Comparison of ENCODE assay signal across 10 mouse cellular contexts in genomic region chr11:53524905-53525304, GRCm38 (mm10). TPM values are rescaled to one million over a fixed set of nuclear protein-coding genes. Genes with fewer than 3 reads are reported as not detected.
DNase-seq lines count a peak whose midpoint lies in the region; ATAC-seq and TF ChIP-seq lines count a peak whose summit lies in the region.
"Had no signal": no experiment of that assay in that cellular context is flagged by ENCODE, and none has a peak within 500 bp of the region (broad histone marks: within the 10 kb centered on the region; RNA-seq: fewer than 3 reads in every experiment).

No protein-coding gene starts in this region.

- peaks cover 42% of the 10 kb centered on the region for H3K27me3 ChIP-seq in hindbrain, embryonic 10.5 days (ENCODE audit: insufficient read depth, poor library complexity, severe bottlenecking)
- peaks cover 4% of the 10 kb centered on the region; the same call in 1 of the 2 replicates for H3K27me3 ChIP-seq in hindbrain, embryonic 12.5 days
- no peaks in the 10 kb centered on the region for H3K27me3 ChIP-seq in G1E (ENCODE audit: insufficient read depth, low read length)
- H3K27me3 ChIP-seq in liver, postnatal 0 days (ENCODE audit: insufficient read depth, low read length) = no peaks in the 10 kb centered on the region

- H3K4me1 ChIP-seq in hindbrain, embryonic 10.5 days (replicated peaks) = peaks cover 77% of the 10 kb centered on the region
- peaks cover 41% of the 10 kb centered on the region for H3K4me1 ChIP-seq in hindbrain, embryonic 12.5 days
- peaks cover 89% of the 10 kb centered on the region for H3K4me1 ChIP-seq in G1E (ENCODE audit: insufficient read depth, low read depth, low read length)
- H3K4me1 ChIP-seq in liver, postnatal 0 days (ENCODE audit: insufficient read depth) = peaks cover 16% of the 10 kb centered on the region

- H3K9me3 ChIP-seq in hindbrain, embryonic 10.5 days = no peaks in the 10 kb centered on the region
- no peaks in the 10 kb centered on the region for H3K9me3 ChIP-seq in hindbrain, embryonic 12.5 days (replicated peaks)
- no peaks in the 10 kb centered on the region for H3K9me3 ChIP-seq in G1E (replicated peaks)
- no peaks in the 10 kb centered on the region for H3K9me3 ChIP-seq in liver, postnatal 0 days (ENCODE audit: low read length)

- no peak overlapping the region for H3K9ac ChIP-seq in hindbrain, embryonic 12.5 days
- no peak overlapping the region for H3K9ac ChIP-seq in liver, postnatal 0 days (replicated peaks)

- TF ChIP-seq CTCF in G1E (IDR thresholded peaks at IDR 0.05; ENCODE audit: low read depth, low read length) = peak; percentile 72
- peak; percentile 72 for TF ChIP-seq CTCF in liver, postnatal 0 days (IDR thresholded peaks at IDR 0.05; ENCODE audit: low read depth)

- no peak overlapping the region for H3K4me2 ChIP-seq in hindbrain, embryonic 12.5 days (replicated peaks)
- no peak overlapping the region for H3K4me2 ChIP-seq in liver, postnatal 0 days (ENCODE audit: low read depth, low read length)

- 72% methylated on average over 6 of the region's 6 CpGs for WGBS in hindbrain, embryonic 10.5 days
- WGBS in hindbrain, embryonic 12.5 days = 68% methylated on average over 6 of the region's 6 CpGs
- WGBS in liver, postnatal 0 days (ENCODE audit: insufficient replicate concordance) = 73% methylated on average over 6 of the region's 6 CpGs

- no peak overlapping the region for H3K4me3 ChIP-seq in hindbrain, embryonic 10.5 days
- no peak overlapping the region for H3K4me3 ChIP-seq in hindbrain, embryonic 12.5 days
- no peak overlapping the region for H3K4me3 ChIP-seq in G1E (ENCODE audit: low read depth, low read length)
- no peak overlapping the region for H3K4me3 ChIP-seq in liver, postnatal 0 days (ENCODE audit: low read depth, low read length)

- H3K27ac ChIP-seq in hindbrain, embryonic 10.5 days = 0 out of 2 replicates have a peak overlapping the region, but pooled peaks have one; percentile 18
- no peak overlapping the region for H3K27ac ChIP-seq in hindbrain, embryonic 12.5 days
- H3K27ac ChIP-seq in liver, postnatal 0 days (ENCODE audit: low read depth) = no peak overlapping the region
- H3K27ac ChIP-seq: macrophage had no signal

- TF ChIP-seq EP300 in liver, postnatal 0 days (IDR thresholded peaks at IDR 0.05; ENCODE audit: low read depth) = no peak

- H3K36me3 ChIP-seq in hindbrain, embryonic 10.5 days = no peaks in the 10 kb centered on the region
- H3K36me3 ChIP-seq in hindbrain, embryonic 12.5 days = no peaks in the 10 kb centered on the region
- peaks cover 80% of the 10 kb centered on the region for H3K36me3 ChIP-seq in G1E (replicated peaks)
- no peaks in the 10 kb centered on the region for H3K36me3 ChIP-seq in liver, postnatal 0 days (replicated peaks; ENCODE audit: insufficient read depth, low read length)

- DNase-seq in CD4-positive, CD25-positive, alpha-beta regulatory T cell, adult 2 months (ENCODE audit: low read depth, low spot score) = peak; percentile 58
- DNase-seq in hindbrain, embryonic 10.5 days (ENCODE audit: low spot score) = no peak
- no peak for DNase-seq in G1E (ENCODE audit: low spot score)
- peak; percentile 59 for DNase-seq in liver, postnatal 0 days
- no peak for DNase-seq in left cerebral cortex, adult 18-20 months (ENCODE audit: low spot score in 2 of 2)
- no peak for DNase-seq in ovary, adult 18-20 months (ENCODE audit: low spot score)

- no peak for ATAC-seq in CD4-positive, CD25-positive, alpha-beta regulatory T cell, adult 4 months
- no peak for ATAC-seq in hindbrain, embryonic 12.5 days (ENCODE audit: low FRiP score)
- ATAC-seq in G1E (ENCODE audit: extremely low read depth, insufficient number of reproducible peaks, low FRiP score, poor library complexity, severe bottlenecking) = no peak
- ATAC-seq in liver, postnatal 0 days = no peak

RNA-seq across cellular contexts. Expression of gene Sept8, which starts 5.8 kb away (rescaled TPM):
- polyA plus RNA-seq in CD4-positive, CD25-positive, alpha-beta regulatory T cell, adult 4 months (2017; shearing (Covaris generic)) = 1 to 10 TPM in 1 of 2 experiments, under 1 TPM in 1; 0.95 to 1.0 TPM
- 14.8 and 15.6 TPM in 2 replicates for polyA plus RNA-seq in hindbrain, embryonic 10.5 days (2016; fragmentation: Nextera tagmentation; extraction: Ambion mirVana)
- 24.2 and 28.1 TPM in 2 replicates for polyA plus RNA-seq in hindbrain, embryonic 12.5 days (2016; fragmentation: Nextera tagmentation; extraction: Ambion mirVana)
- total RNA-seq in G1E (2014; fragmentation: Nextera tagmentation) (186 and 202 TPM in 2 replicates), G1E (2017) (156 and 172 TPM in 2 replicates)
- polyA plus RNA-seq in G1E (2012) = 124 and 136 TPM in 2 replicates
- polyA plus RNA-seq in liver, postnatal 0 days (2015; fragmentation: Nextera tagmentation; extraction: Ambion mirVana) = 6.2 and 7.2 TPM in 2 replicates
- total RNA-seq in left cerebral cortex, adult 18-20 months (2021) = 100 to 1,000 TPM; 288 to 309 TPM

RNA-seq across cellular contexts. Expression of gene Kif3a, which starts 42.3 kb away (rescaled TPM):
- 1 to 10 TPM; 8.1 to 8.7 TPM for polyA plus RNA-seq in CD4-positive, CD25-positive, alpha-beta regulatory T cell, adult 4 months (2017; shearing (Covaris generic))
- 67.8 and 71.5 TPM in 2 replicates for polyA plus RNA-seq in hindbrain, embryonic 10.5 days (2016; fragmentation: Nextera tagmentation; extraction: Ambion mirVana)
- polyA plus RNA-seq in hindbrain, embryonic 12.5 days (2016; fragmentation: Nextera tagmentation; extraction: Ambion mirVana) = 155 and 160 TPM in 2 replicates
- total RNA-seq in G1E (2014; fragmentation: Nextera tagmentation) (20.2 and 22.3 TPM in 2 replicates), G1E (2017) (25.7 and 27.5 TPM in 2 replicates)
- polyA plus RNA-seq in G1E (2012) = 11.2 and 12.0 TPM in 2 replicates
- polyA plus RNA-seq in liver, postnatal 0 days (2015; fragmentation: Nextera tagmentation; extraction: Ambion mirVana) = 5.3 and 7.1 TPM in 2 replicates
- 100 to 1,000 TPM; 118 to 119 TPM for total RNA-seq in left cerebral cortex, adult 18-20 months (2021)

RNA-seq across cellular contexts. Expression of gene Sowaha, which starts 44.8 kb away (rescaled TPM):
- not detected for polyA plus RNA-seq in CD4-positive, CD25-positive, alpha-beta regulatory T cell, adult 4 months (2017; shearing (Covaris generic))
- polyA plus RNA-seq in hindbrain, embryonic 10.5 days (2016; fragmentation: Nextera tagmentation; extraction: Ambion mirVana) = 0.26 and 0.44 TPM in 2 replicates
- 0.78 and 0.84 TPM in 2 replicates for polyA plus RNA-seq in hindbrain, embryonic 12.5 days (2016; fragmentation: Nextera tagmentation; extraction: Ambion mirVana)
- total RNA-seq in G1E (2014; fragmentation: Nextera tagmentation) = 6.8 TPM in 2 replicates
- 2.1 and 3.0 TPM in 2 replicates for total RNA-seq in G1E (2017)
- 4.9 and 6.1 TPM in 2 replicates for polyA plus RNA-seq in G1E (2012)
- 7.4 and 7.9 TPM in 2 replicates for polyA plus RNA-seq in liver, postnatal 0 days (2015; fragmentation: Nextera tagmentation; extraction: Ambion mirVana)
- 10 to 100 TPM; 61.7 to 78.5 TPM for total RNA-seq in left cerebral cortex, adult 18-20 months (2021)
- polyA plus RNA-seq: macrophage had no signal

RNA-seq across cellular contexts. Expression of gene Gm9945, which starts 44.9 kb away (rescaled TPM):
- not detected for polyA plus RNA-seq in CD4-positive, CD25-positive, alpha-beta regulatory T cell, adult 4 months (2017; shearing (Covaris generic))
- not detected in 2 replicates for polyA plus RNA-seq in hindbrain, embryonic 10.5 days (2016; fragmentation: Nextera tagmentation; extraction: Ambion mirVana)
- not detected in 2 replicates for polyA plus RNA-seq in hindbrain, embryonic 12.5 days (2016; fragmentation: Nextera tagmentation; extraction: Ambion mirVana)
- not detected in 2 replicates for total RNA-seq in G1E (2014; fragmentation: Nextera tagmentation)
- total RNA-seq in G1E (2017) = 0.29 and 0.76 TPM in 2 replicates
- 0.27 TPM in 1 of 2 replicates, not detected in the other for polyA plus RNA-seq in G1E (2012)
- polyA plus RNA-seq in liver, postnatal 0 days (2015; fragmentation: Nextera tagmentation; extraction: Ambion mirVana) = 0.15 and 0.31 TPM in 2 replicates
- 1 to 10 TPM; 2.0 to 2.1 TPM for total RNA-seq in left cerebral cortex, adult 18-20 months (2021)
- total RNA-seq: common myeloid progenitor, adult 5-6 weeks had no signal
- polyA plus RNA-seq: macrophage had no signal

RNA-seq across cellular contexts. Expression of gene Gm9837, which starts 54.6 kb away (rescaled TPM):
- not detected for polyA plus RNA-seq in CD4-positive, CD25-positive, alpha-beta regulatory T cell, adult 4 months (2017; shearing (Covaris generic))
- polyA plus RNA-seq in hindbrain, embryonic 10.5 days (2016; fragmentation: Nextera tagmentation; extraction: Ambion mirVana) = not detected in 2 replicates
- not detected in 2 replicates for polyA plus RNA-seq in hindbrain, embryonic 12.5 days (2016; fragmentation: Nextera tagmentation; extraction: Ambion mirVana)
- total RNA-seq in G1E (2014; fragmentation: Nextera tagmentation) = not detected in 2 replicates
- 0.16 TPM in 1 of 2 replicates, not detected in the other for total RNA-seq in G1E (2017)
- polyA plus RNA-seq in G1E (2012) = not detected in 2 replicates
- polyA plus RNA-seq in liver, postnatal 0 days (2015; fragmentation: Nextera tagmentation; extraction: Ambion mirVana) = not detected in 2 replicates
- total RNA-seq in left cerebral cortex, adult 18-20 months (2021) = not detected
- total RNA-seq: common myeloid progenitor, adult 5-6 weeks had no signal
- polyA plus RNA-seq: macrophage had no signal

Comparison
In these comparisons a context has a peak if more than half of its experiments do, and no peak if none do; other contexts are left out.
1. DNase-seq: peak in CD4-positive, CD25-positive, alpha-beta regulatory T cell, adult 2 months (single experiment) and liver, postnatal 0 days (single experiment); none in hindbrain, embryonic 10.5 days (single experiment), G1E (single experiment), left cerebral cortex, adult 18-20 months (0 of 2) and ovary, adult 18-20 months (single experiment).